Mouse (Mus musculus): ENCODE measurements at regions not wholly inside any gene's neighbourhood (a gene's known extent, or its start where the extent isn't known, plus 50 kb on each side); places are given as distances from the start of the nearest gene placed in this dataset.

DNA sequence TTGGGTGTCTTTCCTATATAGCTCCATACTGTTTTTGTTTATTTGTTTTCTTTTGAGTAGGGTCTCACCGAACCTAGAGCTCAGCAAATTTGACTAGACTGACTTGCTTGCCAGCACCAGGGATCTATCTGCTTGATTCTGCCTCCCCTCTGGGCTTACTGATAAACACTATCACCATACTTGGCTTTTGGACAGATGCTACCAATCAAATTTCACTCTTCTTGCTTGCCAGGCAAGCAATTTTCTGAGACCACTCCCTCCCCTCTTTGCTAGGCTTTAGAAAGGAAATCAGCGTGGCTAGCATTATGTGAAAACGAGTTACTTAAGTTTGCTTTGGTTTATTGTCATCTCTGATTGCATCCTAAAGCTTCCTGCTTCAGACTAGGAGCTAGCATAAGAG lies 75.1 kb upstream of the Krr1 start:
- DNase-seq, result no peak

DNA sequence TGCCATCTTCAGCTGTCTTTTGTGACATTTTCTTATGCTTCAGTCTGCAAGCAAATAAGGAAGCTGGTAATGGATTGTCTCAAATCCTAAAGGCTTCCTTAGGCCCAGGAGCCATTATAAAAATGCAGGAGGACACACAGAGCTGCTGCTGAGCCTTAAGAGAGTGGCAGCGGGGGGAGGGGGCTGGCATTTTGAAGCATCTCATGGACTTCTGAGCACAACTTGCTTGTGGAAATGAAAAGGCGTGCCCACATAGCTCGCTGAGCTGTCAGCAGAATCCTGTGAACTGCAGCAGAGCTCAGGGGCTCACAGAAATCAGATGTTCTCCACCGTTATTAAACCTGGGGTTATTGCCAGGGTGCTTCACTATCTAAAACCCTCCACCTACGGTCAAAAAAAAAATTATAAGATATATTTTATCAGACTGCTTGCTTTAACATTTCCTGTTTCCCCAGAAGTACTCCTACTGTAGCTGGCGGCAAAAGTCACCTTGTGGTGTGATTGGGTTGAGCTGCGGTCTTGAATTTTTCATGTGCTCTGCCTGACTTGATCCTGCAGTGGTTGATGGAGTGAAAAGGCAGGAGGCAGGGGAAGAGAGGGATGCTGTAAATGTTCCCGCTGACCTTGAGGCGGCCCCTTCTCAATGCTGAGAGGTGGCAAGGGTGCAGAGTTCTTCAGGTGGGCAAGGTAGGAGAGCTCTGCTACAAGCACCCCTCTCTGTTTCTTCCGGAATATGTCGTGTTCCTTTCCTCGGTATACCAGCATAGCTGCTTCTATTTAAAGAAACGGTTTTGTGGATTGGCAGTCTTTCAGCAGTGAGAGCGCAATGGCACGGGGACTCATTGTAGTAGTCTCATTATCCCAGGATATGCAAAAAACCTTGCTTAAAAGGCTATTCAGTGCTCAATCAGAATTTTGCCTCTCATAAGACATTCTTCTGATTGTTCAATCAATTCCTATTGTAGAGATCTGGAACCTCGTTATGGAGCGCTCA lies 71.4 kb upstream of the Krr1 start:
- no peak for DNase-seq

DNA sequence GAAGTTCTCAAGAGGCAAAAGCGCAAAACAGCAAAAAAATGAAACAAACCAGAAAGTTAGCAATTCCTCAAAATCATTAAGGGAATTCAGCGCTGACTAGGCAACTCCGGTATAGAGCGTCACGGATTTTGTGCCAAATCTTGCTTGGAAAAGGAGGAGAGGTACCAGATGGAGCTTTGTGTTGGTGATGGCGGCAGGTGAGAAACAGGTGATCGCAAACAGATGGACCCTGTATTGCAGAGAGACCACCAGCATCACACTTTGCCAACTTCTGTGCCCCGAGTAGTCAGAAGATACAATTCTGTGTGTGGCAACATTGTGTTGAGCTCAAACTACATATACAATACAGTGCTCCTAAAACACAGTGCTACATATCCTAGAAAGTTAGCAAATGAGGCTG lies 68.5 kb upstream of the Krr1 start:
- DNase-seq, result no peak

DNA sequence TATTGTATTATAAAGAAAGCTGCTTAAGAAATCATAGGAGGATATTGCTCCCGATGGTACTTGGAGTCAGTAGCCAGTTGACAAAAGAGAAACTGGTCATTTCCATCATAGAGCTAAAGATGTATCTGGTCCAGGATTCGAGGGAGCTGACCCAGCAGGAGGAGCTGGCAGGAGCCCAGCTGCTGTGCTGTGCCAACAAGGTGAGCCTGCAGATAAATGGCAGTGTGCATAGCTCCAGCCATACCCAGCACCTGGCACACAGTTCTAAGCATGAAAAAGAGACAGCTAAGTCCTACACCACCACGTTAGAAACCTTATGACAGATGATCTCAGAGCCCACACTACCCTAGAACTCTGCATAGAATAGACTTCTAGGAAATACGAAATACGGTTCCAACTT lies 64.6 kb upstream of the Krr1 start:
- DNase-seq, result peak; percentile 24

DNA sequence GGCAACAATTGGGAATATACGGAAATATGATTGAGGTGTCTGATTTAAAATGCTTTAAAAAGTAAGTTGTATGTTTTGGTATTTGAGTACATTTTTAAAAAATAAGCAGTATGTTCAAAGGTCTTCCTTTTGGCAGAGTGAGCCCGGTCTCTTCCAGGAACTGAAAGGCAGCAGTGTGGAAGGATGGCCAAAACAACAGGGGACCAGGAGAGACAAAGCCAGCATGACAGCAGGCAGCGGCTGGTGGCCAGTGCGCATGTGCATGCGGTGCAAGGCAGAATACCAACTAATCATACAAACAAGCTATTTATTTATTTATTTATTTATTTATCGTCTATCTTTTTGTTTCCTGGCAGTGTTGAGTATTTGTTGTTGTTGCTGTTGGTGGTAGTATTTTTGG lies 59.9 kb upstream of the Krr1 start:
- peak; percentile 70 for DNase-seq

DNA sequence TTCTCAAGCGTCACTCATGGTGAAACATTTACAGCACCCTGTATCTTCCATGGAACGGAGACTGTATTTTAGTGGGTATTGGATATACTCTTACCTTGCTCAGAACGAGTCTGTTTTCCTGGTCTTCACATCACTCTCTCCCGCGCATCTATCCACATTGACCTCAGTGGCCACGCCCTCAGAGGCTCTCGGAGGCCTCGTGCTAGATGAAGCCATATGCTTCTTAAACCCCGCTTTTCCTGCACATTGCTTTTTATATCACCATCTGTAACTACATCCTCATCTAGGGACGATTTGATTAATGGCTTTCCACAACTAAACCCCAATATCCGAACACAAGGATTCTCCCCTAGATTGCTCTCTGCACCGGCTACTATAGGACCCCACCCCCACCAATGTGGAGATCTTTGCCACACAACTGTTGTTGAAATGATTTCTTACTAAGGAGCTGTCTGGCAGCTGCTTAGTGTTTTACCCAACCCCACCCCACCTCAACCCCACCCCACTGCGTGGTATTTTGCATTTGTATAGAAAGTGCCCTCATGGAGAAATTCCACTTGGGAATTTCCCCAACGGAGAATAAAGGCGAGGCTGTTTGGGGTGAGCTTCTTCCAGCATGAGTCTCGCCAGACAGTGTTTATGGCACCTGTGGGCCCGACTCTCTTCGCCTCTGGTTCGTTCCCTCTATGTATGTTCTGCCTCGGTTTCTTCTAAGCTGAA lies 59.2 kb upstream of the Krr1 start:
- DNase-seq, result no peak

DNA sequence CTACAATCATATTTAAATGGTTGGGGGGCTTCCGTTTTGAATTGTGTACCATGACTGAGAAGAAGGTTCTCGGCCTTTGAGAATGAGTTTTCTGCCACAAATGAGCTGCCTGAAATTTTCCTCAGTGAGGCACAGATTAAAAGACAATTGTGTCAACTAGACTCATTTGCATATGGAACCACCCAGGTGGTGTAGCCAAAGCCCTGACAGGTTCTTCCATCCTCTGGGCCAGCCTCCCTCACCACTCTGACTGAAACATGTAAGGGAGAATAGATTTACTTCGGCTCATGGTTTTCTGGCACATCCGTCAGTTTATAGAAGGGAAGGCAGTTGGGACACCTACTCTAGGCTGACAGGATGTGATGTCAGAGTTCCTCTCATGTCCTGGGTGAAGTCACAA lies 58.2 kb upstream of the Krr1 start:
- DNase-seq, result no peak

DNA sequence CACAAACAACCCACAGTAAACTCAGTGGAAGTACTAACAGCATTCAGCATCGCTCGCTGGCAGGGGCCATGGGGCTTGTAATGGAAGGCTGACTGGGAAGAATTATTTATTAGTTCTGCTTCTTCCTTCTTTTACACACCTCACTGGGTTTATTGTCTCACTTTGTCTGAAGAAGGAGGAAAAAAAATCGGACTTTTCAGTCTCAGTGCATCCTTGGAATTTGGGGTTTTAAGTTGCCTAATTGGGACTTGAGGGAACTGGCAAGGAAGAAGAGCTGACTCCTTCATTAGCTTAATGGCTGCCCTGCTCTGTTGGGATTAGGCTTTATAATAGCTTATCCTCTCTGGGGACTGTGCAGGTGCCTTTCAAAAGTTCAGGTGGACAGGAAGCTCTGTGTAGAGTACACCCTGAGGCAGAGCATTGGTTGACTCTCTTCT lies 54.4 kb upstream of the Krr1 start:
- no peak for DNase-seq

DNA sequence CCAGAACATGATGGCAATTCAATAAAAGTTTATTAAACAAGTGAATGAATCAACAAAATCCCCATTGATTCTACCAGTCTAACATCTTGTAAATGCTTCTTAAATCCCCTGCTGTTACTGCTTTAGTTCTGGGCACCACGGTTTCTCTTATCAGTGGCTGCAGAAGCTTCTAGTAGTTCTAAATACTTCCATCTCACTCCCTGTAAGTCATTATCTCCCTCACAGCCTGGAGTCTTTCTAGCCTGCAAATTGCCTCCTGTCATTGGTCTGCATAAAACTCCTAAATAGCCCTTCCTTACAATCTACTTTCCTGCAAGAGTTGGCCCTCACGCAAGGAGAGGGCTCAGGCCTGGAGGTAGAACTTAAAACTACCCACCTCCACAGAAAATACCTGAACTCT lies 53.0 kb upstream of the Krr1 start:
- DNase-seq, result no peak

DNA sequence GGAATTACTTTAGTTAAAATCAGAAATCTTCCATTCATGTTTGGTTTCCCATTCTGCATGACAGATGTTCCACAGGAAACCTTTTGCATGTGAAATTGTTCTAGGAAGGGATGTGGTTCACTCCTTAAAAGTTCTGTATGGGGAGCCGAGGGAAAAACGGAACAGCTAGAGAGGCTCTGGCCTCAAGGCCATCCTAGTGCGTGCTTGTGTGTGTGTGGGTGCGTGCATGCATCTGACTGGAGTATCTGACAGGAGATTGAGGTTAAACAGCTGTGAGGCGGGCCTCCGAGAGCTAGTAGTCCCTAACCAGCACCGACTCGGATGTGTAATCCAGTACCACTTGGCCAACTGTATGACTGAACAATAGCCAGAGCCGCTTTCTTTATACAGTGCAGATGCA lies 51.0 kb upstream of the Krr1 start:
- peak; percentile 31 for DNase-seq
